Mouse (Mus musculus) limb, embryonic 12.5 days (tissue): ENCODE data around the gene Higd1b. TPM values are rescaled to one million over a fixed set of nuclear protein-coding genes. Genes with fewer than 3 reads are reported as not detected.

Experiments
- ATAC-seq: fragments of 200-750 bp; cut with Nextera tagmentation; 2 replicates; pipeline ENCODE4 v1.8.0; 2017; ENCODE audit warnings: low read depth, moderate TSS enrichment; ENCODE audit not compliant: insufficient number of reproducible peaks, insufficient read depth, low FRiP score, low TSS enrichment
- H3K27ac ChIP-seq: fragments of 300-500 bp; sonication (generic); 2 replicates; pipeline ENCODE4 v1.5.1; 2016; ENCODE audit warnings: mild to moderate bottlenecking, moderate library complexity
- H3K27me3 ChIP-seq: fragments of 300-500 bp; sonication (generic); 2 replicates; pipeline ENCODE4 v1.6.1; 2016; ENCODE audit warnings: mild to moderate bottlenecking, moderate library complexity
- H3K36me3 ChIP-seq: fragments of 300-500 bp; sonication (generic); 2 replicates; pipeline ENCODE4 v1.6.1; 2016; ENCODE audit warnings: mild to moderate bottlenecking, moderate library complexity
- H3K4me1 ChIP-seq: fragments of 300-500 bp; sonication (generic); replicated peaks from 2 replicates; pipeline ENCODE4 v1.6.1; 2016
- H3K4me2 ChIP-seq: fragments of 300-500 bp; sonication (generic); 2 replicates; pipeline ENCODE4 v1.6.1; 2016; ENCODE audit warnings: mild to moderate bottlenecking, moderate library complexity
- H3K4me3 ChIP-seq: fragments of 300-500 bp; sonication (generic); replicated peaks from 2 replicates; pipeline ENCODE4 v1.5.1; 2016; ENCODE audit warnings: mild to moderate bottlenecking
- H3K9ac ChIP-seq: fragments of 300-500 bp; sonication (generic); replicated peaks from 2 replicates; pipeline ENCODE4 v1.6.1; 2016; ENCODE audit warnings: mild to moderate bottlenecking, moderate library complexity
- H3K9me3 ChIP-seq: fragments of 300-500 bp; sonication (generic); 2 replicates; pipeline ENCODE4 v1.6.1; 2016; ENCODE audit warnings: mild to moderate bottlenecking, moderate library complexity
- WGBS: fragments of 180-500 bp; shearing (Covaris S2); methylation state at CpG from one replicate; pipeline ENCODE4 v1.1.7; 2016; 5-methylcytosine and 5-hydroxymethylcytosine counted together
- polyA plus RNA-seq: library from polyadenylated mRNA; unstranded; fragments of >200 nt; fragmentation: Nextera tagmentation; extraction: Ambion mirVana; gene quantifications from 2 replicates; pipeline ENCODE4 v1.2.1, GENCODE M21; 2016

Higd1b gene
- polyA plus RNA-seq, result not detected in 2 replicates

DNA sequence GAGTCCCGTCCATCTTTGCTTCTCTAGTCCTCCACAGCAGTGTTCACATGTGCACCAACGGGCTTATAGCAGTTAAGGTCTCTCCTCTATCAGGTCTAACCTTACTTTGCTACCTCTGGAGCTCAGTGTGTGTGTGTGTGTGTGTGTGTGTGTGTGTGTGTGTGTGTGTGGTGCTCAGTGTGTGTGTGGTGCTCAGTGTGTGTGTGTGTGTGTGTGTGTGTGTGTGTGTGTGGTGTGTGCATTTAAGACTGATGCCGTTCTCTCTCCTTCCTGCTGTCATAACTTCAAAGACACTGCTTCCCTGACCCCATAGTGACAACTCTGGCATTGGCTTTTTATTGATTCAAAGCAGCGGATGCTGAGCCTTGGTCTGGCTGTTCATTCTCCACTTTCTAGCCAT lies at the start of gene Higd1b:
Higd1b (plus strand) TSS at position 301 of the 400 bp plus-strand sequence.
- 67% methylated on average over 4 of the region's 4 CpGs for WGBS
- no peaks in the 10 kb centered on the region for H3K9me3 ChIP-seq
- 0 out of 2 replicates have a peak, but pooled peaks cover 4% of the 10 kb centered on the region for H3K4me1 ChIP-seq
- no peak for ATAC-seq
- no peak within 1 kb of the TSS for H3K4me3 ChIP-seq
- H3K4me2 ChIP-seq, result no peak within 1 kb of the TSS
- H3K27me3 ChIP-seq, result no peaks in the 10 kb centered on the region
- no peak within 1 kb of the TSS for H3K9ac ChIP-seq
- H3K36me3 ChIP-seq, result peaks cover 45% of the 10 kb centered on the region
- no peak within 1 kb of the TSS for H3K27ac ChIP-seq

DNA sequence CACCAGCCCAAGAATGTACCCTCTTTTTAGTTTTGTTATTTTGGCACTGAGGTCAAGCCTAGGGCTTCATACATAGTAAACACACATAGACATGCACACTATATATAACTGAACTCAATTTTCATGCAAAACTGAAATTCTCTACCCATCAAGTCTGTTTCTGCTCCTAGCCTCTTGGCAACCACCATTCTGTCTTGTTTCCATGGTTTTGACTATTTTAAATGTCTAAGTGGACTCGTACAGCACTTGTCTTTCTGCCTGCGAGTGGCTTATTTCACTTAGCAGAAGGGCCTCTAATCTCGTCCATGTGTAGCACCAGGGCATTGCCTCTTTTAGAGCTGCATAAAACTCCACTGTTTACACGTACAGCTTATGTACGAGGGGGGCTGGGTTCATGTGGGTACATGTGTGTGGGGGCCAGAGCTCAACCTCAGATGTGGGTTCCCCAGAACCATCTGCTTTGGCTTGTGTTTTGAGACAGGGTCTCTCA lies 47.9 kb upstream of the Higd1b start:
- Histone ChIP-seq H3K4me2 (no peak overlapping the region), H3K4me1 (0 out of 2 replicates have a peak, but pooled peaks cover 4% of the 10 kb centered on the region), H3K27me3 (no peaks in the 10 kb centered on the region), H3K9ac (no peak overlapping the region), H3K9me3 (no peaks in the 10 kb centered on the region), H3K4me3 (no peak overlapping the region), H3K27ac (no peak overlapping the region), H3K36me3 (no peaks in the 10 kb centered on the region)
- ATAC-seq, result no peak
- WGBS, result 78% methylated on average over 5 of the region's 5 CpGs

DNA sequence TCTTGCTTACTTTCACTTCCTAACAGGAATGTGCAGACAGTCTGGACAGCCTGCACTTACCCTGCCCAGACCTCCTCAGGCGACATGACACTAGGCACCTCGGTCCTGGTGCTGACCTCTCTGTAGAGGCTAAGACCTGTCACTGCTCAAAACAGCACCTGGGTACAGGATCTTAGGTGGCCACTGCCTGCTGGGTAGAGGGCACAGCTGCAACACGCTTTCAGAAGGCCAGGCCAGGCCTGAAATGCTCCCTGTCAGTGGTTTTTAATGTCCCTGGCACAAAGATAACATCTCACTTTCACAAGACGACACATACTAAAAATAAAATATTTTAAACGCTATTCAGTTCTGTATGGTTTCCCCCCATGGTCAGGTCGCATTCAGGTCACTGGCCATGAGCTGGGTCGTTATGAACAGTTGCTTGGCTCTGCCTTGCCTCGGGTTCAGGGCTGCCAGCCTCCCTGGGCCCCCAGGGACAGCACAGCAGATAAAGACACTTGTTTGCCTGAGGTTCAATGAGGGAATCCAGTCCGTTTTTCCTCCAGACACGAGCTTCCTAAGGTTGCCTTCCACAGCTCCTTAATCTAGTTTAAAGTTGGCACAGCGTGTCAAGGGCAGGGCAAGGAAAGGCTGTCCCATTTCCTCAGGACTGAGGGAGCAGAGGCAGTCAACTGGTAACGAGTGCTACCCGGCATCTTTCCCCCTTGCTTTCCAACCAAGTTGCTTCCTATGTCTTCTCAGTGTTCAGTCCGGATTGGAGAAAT lies 43.8 kb upstream of the Higd1b start:
- no peaks in the 10 kb centered on the region for H3K27me3 ChIP-seq
- H3K9ac ChIP-seq, result no peak overlapping the region
- 59% methylated on average over 14 of the region's 14 CpGs for WGBS
- H3K4me3 ChIP-seq, result no peak overlapping the region
- no peaks in the 10 kb centered on the region for H3K9me3 ChIP-seq
- H3K4me2 ChIP-seq, result no peak overlapping the region
- H3K4me1 ChIP-seq, result peaks cover 9% of the 10 kb centered on the region; the same call in 1 of the 2 replicates
- no peak overlapping the region for H3K27ac ChIP-seq
- peaks cover 16% of the 10 kb centered on the region for H3K36me3 ChIP-seq
- ATAC-seq, result no peak

DNA sequence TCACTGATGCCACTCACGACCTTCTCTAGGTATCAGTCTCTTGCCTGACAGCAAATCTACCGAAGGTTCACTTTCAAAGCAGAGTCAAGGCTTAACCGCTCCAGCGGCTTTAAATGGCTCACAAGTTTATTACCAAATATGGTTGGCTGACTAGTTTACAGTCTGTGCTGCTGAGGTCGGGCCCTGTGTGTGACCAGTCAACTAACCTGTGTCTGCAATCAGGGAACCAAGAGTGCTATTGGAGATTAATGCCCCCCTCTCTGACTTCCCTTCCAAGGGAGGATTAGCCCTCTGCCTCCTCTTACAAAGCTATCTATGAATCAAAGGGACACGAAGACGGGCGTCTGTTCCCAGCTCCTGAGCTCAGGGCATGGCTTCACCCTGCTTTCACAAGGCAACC lies 41.5 kb upstream of the Higd1b start:
- H3K9ac ChIP-seq, result no peak overlapping the region
- no peak overlapping the region for H3K4me3 ChIP-seq
- no peaks in the 10 kb centered on the region for H3K9me3 ChIP-seq
- peaks cover 9% of the 10 kb centered on the region; the same call in 1 of the 2 replicates for H3K4me1 ChIP-seq
- H3K27me3 ChIP-seq, result no peaks in the 10 kb centered on the region
- H3K36me3 ChIP-seq, result peaks cover 36% of the 10 kb centered on the region
- ATAC-seq, result no peak
- H3K4me2 ChIP-seq, result no peak overlapping the region
- no peak overlapping the region for H3K27ac ChIP-seq
- WGBS, result 53% methylated on average over 8 of the region's 8 CpGs

- Histone ChIP-seq H3K27me3 (no peaks in the 10 kb centered on the region), H3K9ac (no peak overlapping the region), H3K4me3 (no peak overlapping the region), H3K36me3 (peaks cover 75% of the 10 kb centered on the region), H3K27ac (no peak overlapping the region), H3K4me1 (no peaks in the 10 kb centered on the region), H3K9me3 (0 out of 2 replicates have a peak, but pooled peaks cover 6% of the 10 kb centered on the region), H3K4me2 (no peak overlapping the region)
- no peak for ATAC-seq
- 81% methylated on average over 5 of the region's 5 CpGs for WGBS
Observed at GRCm38 (mm10) chr11:102803453-102803852, 32.2 kb upstream of the Higd1b start.

GRCm38 (mm10) chr11:102808246-102808645 lies 27.4 kb upstream of the Higd1b start:
- H3K27me3 ChIP-seq, result no peaks in the 10 kb centered on the region
- peaks cover 12% of the 10 kb centered on the region for H3K4me1 ChIP-seq
- H3K9me3 ChIP-seq, result 0 out of 2 replicates have a peak, but pooled peaks cover 6% of the 10 kb centered on the region
- no peak overlapping the region for H3K4me2 ChIP-seq
- H3K9ac ChIP-seq, result no peak overlapping the region
- no peak overlapping the region for H3K27ac ChIP-seq
- no peak for ATAC-seq
- peaks cover 46% of the 10 kb centered on the region for H3K36me3 ChIP-seq
- H3K4me3 ChIP-seq, result no peak overlapping the region
- 80% methylated on average over 5 of the region's 5 CpGs for WGBS

- Histone ChIP-seq H3K9ac (no peak overlapping the region), H3K4me1 (peaks cover 32% of the 10 kb centered on the region), H3K27me3 (no peaks in the 10 kb centered on the region), H3K4me2 (no peak overlapping the region), H3K36me3 (peaks cover 21% of the 10 kb centered on the region), H3K4me3 (no peak overlapping the region), H3K27ac (no peak overlapping the region), H3K9me3 (no peaks in the 10 kb centered on the region)
- ATAC-seq, result no peak
- 52% methylated on average over 4 of the region's 4 CpGs for WGBS
Observed at GRCm38 (mm10) chr11:102810721-102811485, 24.7 kb upstream of the Higd1b start.

- H3K27ac ChIP-seq, result no peak overlapping the region
- H3K4me1 ChIP-seq, result peaks cover 50% of the 10 kb centered on the region
- no peak overlapping the region for H3K4me2 ChIP-seq
- H3K36me3 ChIP-seq, result peaks cover 14% of the 10 kb centered on the region
- H3K4me3 ChIP-seq, result no peak overlapping the region
- H3K9ac ChIP-seq, result no peak overlapping the region
- H3K27me3 ChIP-seq, result no peaks in the 10 kb centered on the region
- no peaks in the 10 kb centered on the region for H3K9me3 ChIP-seq
- no peak for ATAC-seq
Observed at GRCm38 (mm10) chr11:102814881-102815280, 20.8 kb upstream of the Higd1b start.

GRCm38 (mm10) chr11:102818121-102819020 lies 17.3 kb upstream of the Higd1b start:
- H3K4me1 ChIP-seq, result peaks cover 48% of the 10 kb centered on the region
- no peaks in the 10 kb centered on the region for H3K9me3 ChIP-seq

GRCm38 (mm10) chr11:102819021-102819782 lies 16.4 kb upstream of the Higd1b start, which contains the start of gene Gjc1:
TSS of gene Gjc1 (minus strand) at chr11:102819700.
- Histone ChIP-seq H3K36me3 (peaks cover 3% of the 10 kb centered on the region; the same call in 1 of the 2 replicates), H3K9ac (peak within 1 kb of the TSS; percentile 99), H3K27ac (peak within 1 kb of the TSS; percentile 100), H3K4me2 (peak within 1 kb of the TSS; percentile 75), H3K9me3 (no peaks in the 10 kb centered on the region), H3K27me3 (no peaks in the 10 kb centered on the region), H3K4me3 (peak within 1 kb of the TSS; percentile 74), H3K4me1 (peaks cover 40% of the 10 kb centered on the region)
- WGBS, result under 1% methylated on average over 80 of the region's 97 CpGs
- peak; percentile 75 for ATAC-seq

More at GRCm38 (mm10) chr11:102818121-102819020, 17.3 kb upstream of the Higd1b start:
- H3K27me3 ChIP-seq, result no peaks in the 10 kb centered on the region
- H3K9ac ChIP-seq, result peak overlapping the region; percentile 99
- H3K4me2 ChIP-seq, result peak overlapping the region; percentile 75
- under 1% methylated on average over 61 of the region's 92 CpGs for WGBS
- H3K27ac ChIP-seq, result peak overlapping the region; percentile 100
- H3K36me3 ChIP-seq, result peaks cover 3% of the 10 kb centered on the region; the same call in 1 of the 2 replicates
- peak overlapping the region; percentile 74 for H3K4me3 ChIP-seq
- ATAC-seq, result no peak
